Mouse (Mus musculus): Measurements from ENCODE around the gene Hpse. TPM values are rescaled to one million over a fixed set of nuclear protein-coding genes. Genes with fewer than 3 reads are reported as not detected.

Hpse gene
- 1.6 and 1.9 TPM in 2 replicates for polyA plus RNA-seq (2015; fragmentation: Nextera tagmentation; extraction: Ambion mirVana)

GRCm38 (mm10) chr5:100719235-100720088 lies at the start of gene Hpse:
TSS of gene Hpse (minus strand) at chr5:100719716.

GRCm38 (mm10) chr5:100674711-100675376 lies 44.7 kb downstream of the Hpse start, which contains the start of gene Coq2:
TSS of gene Coq2 (minus strand) at chr5:100675140.

Other genes with a start within 250 kb of the Hpse start
- 9.1 and 9.3 TPM in 2 replicates for gene Lin54, start 219.1 kb downstream of the Hpse start, polyA plus RNA-seq (2015; fragmentation: Nextera tagmentation; extraction: Ambion mirVana)
- gene Cops4, start 201.4 kb downstream of the Hpse start, polyA plus RNA-seq (2015; fragmentation: Nextera tagmentation; extraction: Ambion mirVana), result 70.0 and 73.9 TPM in 2 replicates
- gene Plac8, start 147.5 kb downstream of the Hpse start, polyA plus RNA-seq (2015; fragmentation: Nextera tagmentation; extraction: Ambion mirVana), result 171 and 230 TPM in 2 replicates
- gene Coq2, start 44.6 kb downstream of the Hpse start, polyA plus RNA-seq (2015; fragmentation: Nextera tagmentation; extraction: Ambion mirVana), result 29.2 and 32.0 TPM in 2 replicates
- gene Helq, start 78.9 kb upstream of the Hpse start, polyA plus RNA-seq (2015; fragmentation: Nextera tagmentation; extraction: Ambion mirVana), result 12.6 and 18.3 TPM in 2 replicates
- gene Mrps18c, start 78.9 kb upstream of the Hpse start, polyA plus RNA-seq (2015; fragmentation: Nextera tagmentation; extraction: Ambion mirVana), result 187 and 193 TPM in 2 replicates
- 25.8 and 25.9 TPM in 2 replicates for gene Abraxas1, start 101.2 kb upstream of the Hpse start, polyA plus RNA-seq (2015; fragmentation: Nextera tagmentation; extraction: Ambion mirVana)
- 1.9 and 2.9 TPM in 2 replicates for gene Gpat3, start 126.0 kb upstream of the Hpse start, polyA plus RNA-seq (2015; fragmentation: Nextera tagmentation; extraction: Ambion mirVana)